Mouse (Mus musculus): ENCODE results near the gene Smoc1.

The Smoc1 gene

DNA sequence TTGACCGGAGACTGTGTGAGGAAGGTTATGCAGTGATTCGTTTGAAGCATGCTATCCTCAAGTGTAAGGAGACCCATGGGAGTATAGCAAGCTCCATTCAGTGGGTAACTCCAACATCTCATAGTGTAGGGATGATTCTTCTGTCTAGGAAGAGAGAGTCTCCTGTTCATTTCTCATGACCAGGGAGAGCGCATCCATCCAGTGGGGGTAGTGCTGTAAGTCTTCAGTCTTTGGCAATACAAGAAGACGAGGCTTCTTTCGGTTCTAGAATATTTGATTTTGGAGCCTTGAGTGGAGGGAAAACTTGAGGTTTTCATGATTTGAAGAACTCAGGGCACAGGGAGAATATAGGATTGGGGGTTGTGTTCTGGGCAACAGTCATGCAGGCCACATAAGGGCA lies 23.1 kb downstream of the Smoc1 start:
- H3K27me3 ChIP-seq (ENCODE audit: insufficient read depth, low read length) = no peaks in the 10 kb centered on the region
- no peaks in the 10 kb centered on the region for H3K9me3 ChIP-seq (ENCODE audit: low read length)
- TF ChIP-seq CTCF (conservative IDR thresholded peaks at IDR 0.05; ENCODE audit: low read length) (no peak), POU5F1 (IDR thresholded peaks at IDR 0.05; ENCODE audit: borderline replicate concordance, low read length) (no peak), NANOG (IDR thresholded peaks at IDR 0.05; ENCODE audit: borderline replicate concordance, low read length) (no peak)
- H3K36me3 ChIP-seq (ENCODE audit: insufficient read depth, low read length) = no peaks in the 10 kb centered on the region
- H3K4me1 ChIP-seq (replicated peaks; ENCODE audit: low read depth, low read length) = peaks cover 8% of the 10 kb centered on the region
- H3K4me3 ChIP-seq (replicated peaks; ENCODE audit: low read length) = no peak overlapping the region

DNA sequence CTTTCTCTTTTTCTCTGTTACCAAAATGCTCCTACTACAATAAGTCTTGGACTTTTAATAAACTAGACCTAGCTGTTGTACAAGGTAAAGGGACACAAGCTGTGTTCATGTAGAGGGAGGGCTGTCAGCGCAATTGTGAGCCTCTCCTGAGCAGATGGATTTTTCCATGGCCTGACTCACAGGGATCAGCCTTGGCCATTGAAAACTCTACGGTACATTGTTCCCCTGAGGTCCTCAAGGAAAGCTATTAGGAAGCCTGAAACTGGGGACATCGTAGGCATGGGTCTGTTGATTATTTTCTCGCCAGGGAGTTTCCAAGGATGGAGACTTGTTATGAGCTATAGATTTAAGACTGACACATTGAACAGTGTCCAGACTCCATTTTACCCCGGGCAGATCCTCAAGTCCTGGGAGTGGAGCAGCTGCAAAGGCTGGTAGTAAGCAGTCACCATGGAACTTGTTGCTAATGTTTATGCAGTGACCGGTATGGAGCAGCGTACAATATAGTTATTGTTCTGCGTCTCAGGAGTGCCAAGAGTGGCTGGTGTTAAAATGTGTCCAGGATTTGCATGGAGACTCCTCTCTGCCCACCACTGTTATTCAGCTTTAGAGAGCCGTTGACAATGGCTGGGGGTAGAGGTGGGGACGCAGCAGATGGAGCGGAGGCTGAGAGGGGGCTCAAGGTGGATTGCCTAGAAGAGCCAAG lies 28.5 kb downstream of the Smoc1 start:
- no peaks in the 10 kb centered on the region for H3K9me3 ChIP-seq (ENCODE audit: low read length)
- H3K36me3 ChIP-seq (ENCODE audit: insufficient read depth, low read length) = no peaks in the 10 kb centered on the region
- no peak overlapping the region for H3K4me3 ChIP-seq (replicated peaks; ENCODE audit: low read length)
- no peaks in the 10 kb centered on the region for H3K27me3 ChIP-seq (ENCODE audit: insufficient read depth, low read length)
- no peak for TF ChIP-seq POU5F1 (IDR thresholded peaks at IDR 0.05; ENCODE audit: borderline replicate concordance, low read length)
- no peak for TF ChIP-seq NANOG (IDR thresholded peaks at IDR 0.05; ENCODE audit: borderline replicate concordance, low read length)
- no peak for TF ChIP-seq CTCF (conservative IDR thresholded peaks at IDR 0.05; ENCODE audit: low read length)
- H3K4me1 ChIP-seq (replicated peaks; ENCODE audit: low read depth, low read length) = no peaks in the 10 kb centered on the region

DNA sequence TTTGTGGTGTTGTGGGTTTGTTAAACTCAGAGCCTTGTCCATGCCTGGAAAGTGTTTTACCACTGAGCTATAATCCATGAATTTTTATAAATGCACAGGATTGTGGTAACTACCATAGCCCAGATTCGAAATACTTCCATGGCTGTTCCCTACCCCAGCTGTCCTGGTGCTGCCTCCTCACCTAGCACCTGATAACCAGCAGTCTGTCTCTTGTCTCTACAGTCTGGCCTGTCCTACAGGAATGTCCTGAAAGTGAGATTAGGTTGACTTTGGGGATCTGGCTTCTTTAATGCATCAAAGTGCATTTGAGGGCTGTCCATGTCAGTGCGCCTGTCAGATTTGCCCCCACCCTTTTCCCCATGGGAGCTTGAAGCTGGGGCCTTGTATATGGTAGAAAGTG lies 29.2 kb downstream of the Smoc1 start:
- H3K4me1 ChIP-seq (replicated peaks; ENCODE audit: low read depth, low read length) = no peaks in the 10 kb centered on the region
- TF ChIP-seq NANOG (IDR thresholded peaks at IDR 0.05; ENCODE audit: borderline replicate concordance, low read length) (no peak), POU5F1 (IDR thresholded peaks at IDR 0.05; ENCODE audit: borderline replicate concordance, low read length) (no peak), CTCF (conservative IDR thresholded peaks at IDR 0.05; ENCODE audit: low read length) (no peak)
- H3K9me3 ChIP-seq (ENCODE audit: low read length) = no peaks in the 10 kb centered on the region
- H3K4me3 ChIP-seq (replicated peaks; ENCODE audit: low read length) = no peak overlapping the region
- H3K27me3 ChIP-seq (ENCODE audit: insufficient read depth, low read length) = no peaks in the 10 kb centered on the region
- no peaks in the 10 kb centered on the region for H3K36me3 ChIP-seq (ENCODE audit: insufficient read depth, low read length)

DNA sequence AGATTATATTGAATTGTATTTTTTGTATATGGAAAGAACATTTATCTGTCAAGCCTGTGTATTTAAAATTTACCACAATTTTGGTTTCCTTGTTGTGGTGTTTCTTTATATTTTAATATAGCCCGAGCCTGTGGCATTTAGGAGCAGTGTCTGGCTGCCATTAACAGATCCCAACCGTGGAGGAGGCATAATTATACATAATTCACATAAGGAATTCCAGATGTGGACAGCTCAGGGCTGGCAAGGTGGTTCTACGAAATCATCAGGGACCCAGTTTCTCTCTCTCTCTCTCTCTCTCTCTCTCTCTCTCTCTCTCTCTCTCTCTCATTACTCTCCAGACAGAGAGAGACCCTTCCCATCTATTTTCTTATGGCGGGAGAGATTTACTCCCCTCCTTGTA lies 31.0 kb downstream of the Smoc1 start:
- Histone ChIP-seq H3K4me1 (replicated peaks; ENCODE audit: low read depth, low read length) (no peaks in the 10 kb centered on the region), H3K4me3 (replicated peaks; ENCODE audit: low read length) (no peak overlapping the region), H3K36me3 (ENCODE audit: insufficient read depth, low read length) (no peaks in the 10 kb centered on the region), H3K9me3 (ENCODE audit: low read length) (no peaks in the 10 kb centered on the region), H3K27me3 (ENCODE audit: insufficient read depth, low read length) (no peaks in the 10 kb centered on the region)
- TF ChIP-seq NANOG (IDR thresholded peaks at IDR 0.05; ENCODE audit: borderline replicate concordance, low read length) (no peak), POU5F1 (IDR thresholded peaks at IDR 0.05; ENCODE audit: borderline replicate concordance, low read length) (no peak), CTCF (conservative IDR thresholded peaks at IDR 0.05; ENCODE audit: low read length) (no peak)

DNA sequence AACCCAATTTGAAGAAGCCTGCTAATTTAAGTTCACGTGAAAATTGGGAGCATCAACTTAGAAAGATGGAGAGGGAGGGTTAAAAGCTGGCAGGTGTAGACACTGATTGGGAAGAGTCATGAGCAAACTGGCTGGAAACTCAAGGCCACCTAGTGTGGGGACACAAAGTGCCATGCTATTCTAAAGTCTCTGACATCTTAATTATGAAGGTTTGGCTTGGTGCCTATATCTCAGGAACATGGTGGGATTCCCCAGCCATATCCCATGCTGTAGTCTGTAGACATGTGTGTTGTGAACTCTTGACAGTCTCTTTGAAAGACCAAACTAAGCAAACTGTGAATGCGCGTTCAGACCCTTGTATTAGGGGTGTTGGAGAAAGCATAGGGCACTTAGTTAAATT lies 32.0 kb downstream of the Smoc1 start:
- no peak for TF ChIP-seq POU5F1 (IDR thresholded peaks at IDR 0.05; ENCODE audit: borderline replicate concordance, low read length)
- no peak for TF ChIP-seq CTCF (conservative IDR thresholded peaks at IDR 0.05; ENCODE audit: low read length)

DNA sequence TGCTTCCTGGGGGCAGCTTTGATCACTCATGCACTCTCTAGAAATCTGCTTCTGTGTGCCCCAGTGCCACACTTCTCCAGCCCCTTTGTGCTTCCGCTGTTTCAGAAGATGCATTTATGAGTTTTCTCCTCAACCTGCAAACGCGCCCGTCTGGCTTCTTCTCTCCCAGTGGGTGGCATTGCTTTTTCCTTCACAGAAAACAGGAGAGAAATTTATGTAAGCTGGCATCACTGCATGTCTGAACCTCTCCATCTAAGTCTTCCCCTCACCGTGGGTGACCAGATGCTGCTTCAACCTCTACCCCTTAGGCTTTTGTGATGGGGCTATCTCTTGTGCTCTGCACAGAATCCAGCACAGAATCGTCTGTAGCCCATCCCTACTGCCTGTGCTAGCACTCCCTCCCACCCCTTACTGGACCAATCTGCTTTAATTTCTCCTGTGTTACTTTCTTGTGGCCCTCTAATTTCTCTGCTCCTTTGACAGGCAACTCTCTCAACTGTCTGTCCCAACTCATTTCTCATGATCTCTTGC lies 35.3 kb downstream of the Smoc1 start:
- Histone ChIP-seq H3K9me3 (ENCODE audit: low read length) (no peaks in the 10 kb centered on the region), H3K4me3 (replicated peaks; ENCODE audit: low read length) (no peak overlapping the region), H3K36me3 (ENCODE audit: insufficient read depth, low read length) (no peaks in the 10 kb centered on the region), H3K4me1 (replicated peaks; ENCODE audit: low read depth, low read length) (peaks cover 9% of the 10 kb centered on the region), H3K27me3 (ENCODE audit: insufficient read depth, low read length) (no peaks in the 10 kb centered on the region)
- TF ChIP-seq CTCF (conservative IDR thresholded peaks at IDR 0.05; ENCODE audit: low read length) (no peak), NANOG (IDR thresholded peaks at IDR 0.05; ENCODE audit: borderline replicate concordance, low read length) (no peak), POU5F1 (IDR thresholded peaks at IDR 0.05; ENCODE audit: borderline replicate concordance, low read length) (no peak)

More for the DNA sequence above, 32.0 kb downstream of the Smoc1 start:
- H3K9me3 ChIP-seq (ENCODE audit: low read length) = no peaks in the 10 kb centered on the region
- H3K4me1 ChIP-seq (replicated peaks; ENCODE audit: low read depth, low read length) = peaks cover 4% of the 10 kb centered on the region
- H3K27me3 ChIP-seq (ENCODE audit: insufficient read depth, low read length) = no peaks in the 10 kb centered on the region
- no peak overlapping the region for H3K4me3 ChIP-seq (replicated peaks; ENCODE audit: low read length)
- H3K36me3 ChIP-seq (ENCODE audit: insufficient read depth, low read length) = no peaks in the 10 kb centered on the region

DNA sequence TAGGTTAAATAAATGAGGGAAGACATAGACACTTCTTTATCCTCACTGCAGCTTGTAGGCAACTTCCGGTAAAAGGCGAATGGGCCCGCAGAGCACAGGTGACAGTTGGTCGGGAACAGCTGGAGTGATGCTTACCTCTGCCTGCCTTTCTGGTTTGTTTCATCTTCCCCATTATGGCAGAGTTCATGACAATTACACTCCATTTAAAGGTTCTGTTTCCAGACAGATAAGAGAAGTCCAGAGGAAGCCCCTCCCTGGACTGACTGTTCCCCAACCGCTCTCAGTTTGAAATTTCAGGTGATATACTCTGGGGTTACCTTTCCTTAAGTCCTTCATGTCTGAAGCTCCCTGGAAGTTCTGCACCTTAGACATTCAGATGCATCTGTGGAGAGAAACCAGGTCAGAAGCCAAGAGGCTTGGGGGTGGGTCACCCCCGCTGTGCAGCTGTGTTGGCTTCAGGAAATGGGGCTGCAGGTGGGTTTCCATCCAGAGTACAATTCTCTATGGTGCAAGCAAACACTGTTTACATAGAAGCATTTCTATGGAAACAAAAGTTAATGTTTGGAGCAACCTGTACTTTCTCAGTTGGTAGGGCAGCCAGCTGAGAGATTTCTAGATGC lies 36.8 kb downstream of the Smoc1 start:
- Histone ChIP-seq H3K36me3 (ENCODE audit: insufficient read depth, low read length) (no peaks in the 10 kb centered on the region), H3K4me1 (replicated peaks; ENCODE audit: low read depth, low read length) (peaks cover 9% of the 10 kb centered on the region), H3K4me3 (replicated peaks; ENCODE audit: low read length) (no peak overlapping the region), H3K27me3 (ENCODE audit: insufficient read depth, low read length) (no peaks in the 10 kb centered on the region), H3K9me3 (ENCODE audit: low read length) (no peaks in the 10 kb centered on the region)
- TF ChIP-seq POU5F1 (IDR thresholded peaks at IDR 0.05; ENCODE audit: borderline replicate concordance, low read length) = no peak
- TF ChIP-seq NANOG (IDR thresholded peaks at IDR 0.05; ENCODE audit: borderline replicate concordance, low read length) = no peak
- no peak for TF ChIP-seq CTCF (conservative IDR thresholded peaks at IDR 0.05; ENCODE audit: low read length)

DNA sequence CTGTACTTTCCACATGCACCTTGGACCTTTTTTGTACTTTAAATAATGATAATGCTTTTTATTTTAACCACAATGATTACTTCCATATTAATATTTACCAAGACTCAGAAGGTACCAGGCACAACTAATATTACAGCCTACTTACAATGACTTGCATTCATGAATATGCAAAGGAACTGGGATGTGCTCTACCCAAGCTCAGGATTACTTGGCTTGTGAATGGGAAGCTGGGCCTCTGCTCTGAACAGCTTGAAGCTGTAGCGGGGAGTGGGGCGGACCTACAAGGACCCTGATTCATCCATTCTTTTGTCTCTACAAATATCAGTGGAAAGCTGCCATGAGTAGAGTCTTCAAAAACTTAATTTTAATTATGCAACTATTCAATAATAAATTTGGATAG lies 47.5 kb downstream of the Smoc1 start:
- TF ChIP-seq NANOG (IDR thresholded peaks at IDR 0.05; ENCODE audit: borderline replicate concordance, low read length) = no peak
- TF ChIP-seq CTCF (conservative IDR thresholded peaks at IDR 0.05; ENCODE audit: low read length) = no peak
- TF ChIP-seq POU5F1 (IDR thresholded peaks at IDR 0.05; ENCODE audit: borderline replicate concordance, low read length) = no peak

More for the DNA sequence above, 47.5 kb downstream of the Smoc1 start:
- Histone ChIP-seq H3K27me3 (ENCODE audit: insufficient read depth, low read length) (no peaks in the 10 kb centered on the region), H3K4me1 (replicated peaks; ENCODE audit: low read depth, low read length) (no peaks in the 10 kb centered on the region), H3K36me3 (ENCODE audit: insufficient read depth, low read length) (peaks cover 13% of the 10 kb centered on the region), H3K9me3 (ENCODE audit: low read length) (no peaks in the 10 kb centered on the region), H3K4me3 (replicated peaks; ENCODE audit: low read length) (no peak overlapping the region)

All from E14TG2a.4 (cell line).